Mouse (Mus musculus): Measurements from ENCODE around the gene Stau1. TPM values are rescaled to one million over a fixed set of nuclear protein-coding genes. Genes with fewer than 3 reads are reported as not detected.

The Stau1 gene
- polyA plus RNA-seq, 1 experiment from 2014 or later, result 91.5 TPM

- Histone ChIP-seq H3K27me3 (ENCODE audit: control insufficient read depth, insufficient read depth, low read length) (no peaks in the 10 kb centered on the region), H3K36me3 (replicated peaks; ENCODE audit: control insufficient read depth, insufficient read depth, low read depth, low read length) (no peaks in the 10 kb centered on the region), H3K27ac (replicated peaks; ENCODE audit: low read depth, low read length) (no peak overlapping the region), H3K4me2 (ENCODE audit: low read depth, low read length) (no peak overlapping the region), H3K4me3 (ENCODE audit: low read depth, low read length) (no peak overlapping the region), H3K9ac (replicated peaks; ENCODE audit: low read length) (no peak overlapping the region), H3K9me3 (replicated peaks; ENCODE audit: control insufficient read depth, low read length) (no peaks in the 10 kb centered on the region), H3K4me1 (ENCODE audit: control insufficient read depth, insufficient read depth, low read length) (no peaks in the 10 kb centered on the region)
- ATAC-seq (replicated peaks; ENCODE audit: insufficient number of reproducible peaks, low FRiP score, low TSS enrichment, low read depth), result no peak
- no peak for DNase-seq (ENCODE audit: low spot score)
- WGBS, result 94% methylated on average over 6 of the region's 6 CpGs
Observed at GRCm38 (mm10) chr2:166903719-166904282, 92.3 kb downstream of the Stau1 start.

- no peak for ATAC-seq (replicated peaks; ENCODE audit: insufficient number of reproducible peaks, low FRiP score, low TSS enrichment, low read depth)
- DNase-seq (ENCODE audit: low spot score), result no peak
- Histone ChIP-seq H3K9me3 (replicated peaks; ENCODE audit: control insufficient read depth, low read length) (no peaks in the 10 kb centered on the region), H3K27me3 (ENCODE audit: control insufficient read depth, insufficient read depth, low read length) (no peaks in the 10 kb centered on the region), H3K4me1 (ENCODE audit: control insufficient read depth, insufficient read depth, low read length) (no peaks in the 10 kb centered on the region), H3K27ac (replicated peaks; ENCODE audit: low read depth, low read length) (no peak overlapping the region), H3K36me3 (replicated peaks; ENCODE audit: control insufficient read depth, insufficient read depth, low read depth, low read length) (no peaks in the 10 kb centered on the region), H3K4me2 (ENCODE audit: low read depth, low read length) (no peak overlapping the region), H3K9ac (replicated peaks; ENCODE audit: low read length) (no peak overlapping the region), H3K4me3 (ENCODE audit: low read depth, low read length) (no peak overlapping the region)
- WGBS, result 89% methylated on average over 8 of the region's 8 CpGs
Observed at GRCm38 (mm10) chr2:166900792-166901505, 95.2 kb downstream of the Stau1 start.

DNA sequence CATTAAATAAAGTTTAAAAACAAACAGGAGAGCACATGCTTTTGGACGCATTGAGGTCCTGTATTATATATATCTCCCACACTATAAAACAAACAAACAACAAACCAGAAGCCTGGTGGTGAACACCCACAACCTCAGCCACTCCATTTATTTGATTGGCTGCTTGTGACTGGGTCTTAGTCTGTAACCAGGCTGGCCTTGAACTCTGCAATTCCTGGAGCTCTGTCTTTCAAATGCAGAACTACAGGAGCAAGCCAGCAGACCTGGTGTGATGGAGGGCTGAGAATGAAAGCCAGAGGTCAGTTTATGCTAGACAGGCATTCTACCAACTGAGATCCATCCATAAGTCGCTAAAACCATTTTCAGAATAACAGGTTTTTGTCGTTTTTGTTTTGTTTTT is 96.4 kb downstream of the Stau1 start:
- 67% methylated on average over 3 of the region's 3 CpGs for WGBS
- no peaks in the 10 kb centered on the region for H3K36me3 ChIP-seq (replicated peaks; ENCODE audit: control insufficient read depth, insufficient read depth, low read depth, low read length)
- H3K4me2 ChIP-seq (ENCODE audit: low read depth, low read length), result no peak overlapping the region
- H3K9ac ChIP-seq (replicated peaks; ENCODE audit: low read length), result no peak overlapping the region
- ATAC-seq (replicated peaks; ENCODE audit: insufficient number of reproducible peaks, low FRiP score, low TSS enrichment, low read depth) (no peak), DNase-seq (ENCODE audit: low spot score) (no peak)
- no peak overlapping the region for H3K27ac ChIP-seq (replicated peaks; ENCODE audit: low read depth, low read length)
- H3K9me3 ChIP-seq (replicated peaks; ENCODE audit: control insufficient read depth, low read length), result no peaks in the 10 kb centered on the region
- H3K4me1 ChIP-seq (ENCODE audit: control insufficient read depth, insufficient read depth, low read length), result no peaks in the 10 kb centered on the region
- H3K4me3 ChIP-seq (ENCODE audit: low read depth, low read length), result no peak overlapping the region
- no peaks in the 10 kb centered on the region for H3K27me3 ChIP-seq (ENCODE audit: control insufficient read depth, insufficient read depth, low read length)

- no peaks in the 10 kb centered on the region for H3K9me3 ChIP-seq (replicated peaks; ENCODE audit: control insufficient read depth, low read length)
- no peaks in the 10 kb centered on the region for H3K4me1 ChIP-seq (ENCODE audit: control insufficient read depth, insufficient read depth, low read length)
- H3K4me3 ChIP-seq (ENCODE audit: low read depth, low read length), result no peak overlapping the region
- H3K4me2 ChIP-seq (ENCODE audit: low read depth, low read length), result no peak overlapping the region
- H3K27ac ChIP-seq (replicated peaks; ENCODE audit: low read depth, low read length), result no peak overlapping the region
- H3K36me3 ChIP-seq (replicated peaks; ENCODE audit: control insufficient read depth, insufficient read depth, low read depth, low read length), result no peaks in the 10 kb centered on the region
- no peak overlapping the region for H3K9ac ChIP-seq (replicated peaks; ENCODE audit: low read length)
- no peak for ATAC-seq (replicated peaks; ENCODE audit: insufficient number of reproducible peaks, low FRiP score, low TSS enrichment, low read depth)
- 83% methylated on average over 2 of the region's 2 CpGs for WGBS
- DNase-seq (ENCODE audit: low spot score), result no peak
- H3K27me3 ChIP-seq (ENCODE audit: control insufficient read depth, insufficient read depth, low read length), result no peaks in the 10 kb centered on the region
Observed at GRCm38 (mm10) chr2:166899161-166899560, 96.9 kb downstream of the Stau1 start.

Other genes starting within 250 kb of the Stau1 start
- gene Trp53rkb, start 203.8 kb downstream of the Stau1 start, polyA plus RNA-seq (2014; fragmentation: Nextera tagmentation; extraction: Ambion mirVana), result 8.9 and 10.3 TPM in 2 replicates
- 3.5 and 4.0 TPM in 2 replicates for gene Arfgef2, start 190.7 kb downstream of the Stau1 start, polyA plus RNA-seq (2014; fragmentation: Nextera tagmentation; extraction: Ambion mirVana)
- 250 and 276 TPM in 2 replicates for gene Cse1l, start 90.3 kb downstream of the Stau1 start, polyA plus RNA-seq (2014; fragmentation: Nextera tagmentation; extraction: Ambion mirVana)
- 41.4 and 42.6 TPM in 2 replicates for gene Ddx27, start 18.9 kb upstream of the Stau1 start, polyA plus RNA-seq (2014; fragmentation: Nextera tagmentation; extraction: Ambion mirVana)
- gene Znfx1, start 66.7 kb upstream of the Stau1 start, polyA plus RNA-seq (2014; fragmentation: Nextera tagmentation; extraction: Ambion mirVana), result 4.2 and 4.3 TPM in 2 replicates
- 0.39 and 0.67 TPM in 2 replicates for gene Kcnb1, start 193.9 kb upstream of the Stau1 start, polyA plus RNA-seq (2014; fragmentation: Nextera tagmentation; extraction: Ambion mirVana)
- 12.9 and 14.5 TPM in 2 replicates for gene Ptgis, start 244.3 kb upstream of the Stau1 start, polyA plus RNA-seq (2014; fragmentation: Nextera tagmentation; extraction: Ambion mirVana)

Data from embryonic facial prominence, embryonic 11.5 days (tissue).